Mouse (Mus musculus) induced T-regulatory cell, adult 2 months (primary cell): ENCODE measurements at regions not wholly inside any gene's neighbourhood (a gene's known extent, or its start where the extent isn't known, plus 50 kb on each side); places are given as distances from the start of the nearest gene placed in this dataset.

Experiments
- DNase-seq: peaks from one replicate; pipeline ENCODE4 v3.0.0-alpha.2; 2012; ENCODE audit warnings: low read depth

DNA sequence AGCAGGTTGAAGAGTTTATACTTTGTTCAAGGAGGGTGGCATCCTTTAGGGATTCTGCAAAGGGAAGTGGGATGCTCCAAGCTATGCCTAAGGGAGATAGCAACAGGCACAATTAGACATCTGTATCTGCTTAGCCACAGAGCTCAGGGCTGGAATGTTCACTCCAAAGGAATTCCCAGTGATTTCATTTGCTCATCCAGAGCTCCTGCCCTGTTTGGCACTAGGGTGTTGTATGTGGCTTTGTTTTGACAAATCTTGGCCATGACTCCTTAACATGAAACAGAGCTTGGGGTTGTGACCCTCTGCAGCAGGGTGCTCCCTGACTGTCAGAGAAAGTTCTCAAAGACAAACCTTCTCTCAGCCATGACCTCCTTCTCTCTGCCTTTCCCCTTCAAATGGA is 194.8 kb upstream of the 1810046K07Rik start:
- no peak for DNase-seq

DNA sequence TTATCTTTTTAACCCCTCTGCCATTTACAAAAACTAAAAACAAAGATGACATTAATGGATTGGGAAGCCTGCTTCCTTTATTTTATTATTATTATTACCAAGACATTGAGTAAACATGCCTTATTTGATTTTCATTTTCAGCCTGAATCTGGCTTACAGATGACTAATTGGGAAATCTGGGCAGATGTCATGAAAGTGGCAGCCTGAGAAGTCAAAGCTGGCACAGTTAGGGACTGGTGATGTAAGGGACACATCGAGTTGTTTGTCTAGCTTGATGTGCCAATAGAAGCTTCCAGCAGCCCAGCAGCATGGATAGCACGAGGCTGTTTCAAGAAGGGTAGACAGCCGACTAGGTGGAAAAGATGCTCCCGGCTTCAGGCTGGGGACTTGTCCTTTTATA is 197.2 kb upstream of the 1810046K07Rik start:
- DNase-seq = no peak

DNA sequence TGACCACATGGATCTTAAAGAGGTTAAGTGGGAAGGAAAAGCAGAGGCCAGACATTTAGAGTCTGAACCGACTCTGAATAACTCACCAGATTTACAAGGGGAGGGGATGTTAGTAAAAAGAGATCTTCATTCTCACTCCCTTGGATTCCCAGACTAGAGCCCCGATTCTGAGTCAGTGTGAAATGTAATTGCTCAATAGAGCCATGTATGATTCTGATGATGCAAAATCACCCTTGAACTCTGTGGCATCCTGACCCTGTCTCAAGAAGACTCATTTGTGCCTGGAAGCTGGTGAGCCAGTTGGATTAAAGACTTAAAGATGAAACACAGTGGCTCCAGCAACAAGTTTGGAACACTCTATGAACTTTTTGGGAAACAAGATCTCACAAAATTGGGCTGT is 210.2 kb upstream of the 1810046K07Rik start:
- DNase-seq = no peak

DNA sequence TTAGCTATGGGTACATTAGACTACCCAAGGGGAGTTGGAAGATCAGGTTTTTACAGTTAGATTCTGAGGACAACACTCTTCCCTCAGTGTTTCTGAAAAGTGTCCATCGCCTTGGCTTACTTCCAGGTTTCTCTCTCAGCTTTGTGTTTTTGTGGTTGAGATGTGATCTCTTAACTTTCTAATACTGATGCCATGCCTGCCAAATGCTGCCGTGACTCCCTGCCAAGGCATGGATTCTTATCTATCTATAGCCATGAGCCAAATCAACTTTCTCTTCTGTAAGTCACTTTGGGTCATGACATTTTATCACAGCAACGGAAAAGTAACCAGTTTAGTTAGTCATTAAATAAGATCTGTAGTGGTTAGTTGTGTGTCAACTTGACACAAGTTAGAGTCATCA is 213.2 kb upstream of the 1810046K07Rik start:
- DNase-seq = no peak

DNA sequence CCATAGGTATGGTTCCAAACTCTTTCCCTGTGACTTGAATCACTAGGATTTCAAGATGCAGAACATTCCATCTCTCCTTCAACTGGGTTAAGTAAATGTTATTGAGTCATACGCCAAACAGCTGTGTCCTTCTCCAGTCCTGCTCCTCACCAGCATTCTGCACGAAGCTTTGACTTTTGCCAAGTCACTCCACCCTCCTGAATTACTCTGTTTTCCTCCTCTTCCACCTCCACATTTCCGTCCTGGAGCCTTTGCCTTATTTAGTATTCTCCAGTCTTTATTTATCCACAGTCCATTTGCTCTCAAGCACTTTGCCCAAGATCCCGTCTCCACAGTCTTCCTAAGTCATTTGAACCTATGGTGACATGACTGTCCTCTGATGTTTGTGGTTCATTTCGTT is 193.1 kb upstream of the Arhgap20 start:
- no peak for DNase-seq

DNA sequence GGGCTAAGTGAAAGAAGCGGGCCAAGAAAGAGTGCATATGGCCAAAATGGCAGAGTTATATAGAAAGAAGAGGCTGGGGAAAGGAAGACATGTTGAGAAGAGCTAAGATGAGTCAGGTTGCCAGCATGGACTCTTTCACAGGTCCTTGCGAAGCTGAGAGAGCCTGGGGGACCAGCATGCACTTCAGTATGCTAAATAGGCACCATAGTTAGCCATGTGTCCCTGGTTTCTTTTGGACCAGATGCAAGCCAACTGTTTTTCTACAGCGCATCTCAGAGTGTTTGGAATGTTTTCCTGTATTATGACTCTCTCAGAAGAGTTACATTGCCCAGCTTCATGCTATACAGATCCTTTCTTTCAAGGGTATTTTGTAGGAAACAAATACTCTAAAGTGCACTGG is 183.5 kb upstream of the Arhgap20 start:
- no peak for DNase-seq

DNA sequence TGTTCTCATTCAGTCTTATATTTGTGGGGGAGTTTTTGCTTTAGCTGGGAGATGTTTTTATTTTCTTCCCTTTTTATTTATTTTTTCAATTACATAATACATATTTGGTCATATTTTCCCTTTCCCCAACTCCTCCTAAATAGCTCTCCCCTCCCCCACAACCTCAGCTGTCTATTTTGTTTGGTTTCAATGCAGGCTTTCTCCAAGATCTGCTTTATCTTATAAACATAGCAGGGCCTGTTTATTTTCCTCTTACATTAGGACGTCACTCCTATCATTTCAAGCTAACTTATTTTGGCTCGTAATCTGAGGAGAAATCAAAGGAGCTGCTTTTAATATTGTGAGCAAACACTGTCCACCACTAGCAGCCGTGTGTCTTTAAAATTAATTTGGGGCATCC is 171.4 kb upstream of the Arhgap20 start:
- DNase-seq = no peak

DNA sequence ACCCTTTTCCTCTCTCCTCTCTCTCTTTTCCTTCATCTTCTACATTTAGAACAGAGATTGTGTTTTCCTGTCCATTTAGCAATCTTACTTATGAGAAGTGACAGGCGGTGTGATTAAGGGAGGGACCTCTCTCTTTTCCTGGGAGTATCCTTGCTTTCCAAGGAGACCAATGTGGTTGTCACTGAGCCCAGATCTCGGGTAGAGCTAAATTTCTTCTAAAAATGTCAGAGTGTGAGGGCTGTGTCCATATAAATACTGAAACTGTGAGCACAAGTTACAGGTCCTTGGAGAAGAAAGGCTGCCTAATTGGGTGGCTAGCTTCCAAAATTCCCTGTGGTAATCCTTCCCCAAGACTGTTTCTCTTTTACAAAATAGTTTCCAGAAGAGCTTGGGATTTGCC is 166.4 kb upstream of the Arhgap20 start:
- no peak for DNase-seq

DNA sequence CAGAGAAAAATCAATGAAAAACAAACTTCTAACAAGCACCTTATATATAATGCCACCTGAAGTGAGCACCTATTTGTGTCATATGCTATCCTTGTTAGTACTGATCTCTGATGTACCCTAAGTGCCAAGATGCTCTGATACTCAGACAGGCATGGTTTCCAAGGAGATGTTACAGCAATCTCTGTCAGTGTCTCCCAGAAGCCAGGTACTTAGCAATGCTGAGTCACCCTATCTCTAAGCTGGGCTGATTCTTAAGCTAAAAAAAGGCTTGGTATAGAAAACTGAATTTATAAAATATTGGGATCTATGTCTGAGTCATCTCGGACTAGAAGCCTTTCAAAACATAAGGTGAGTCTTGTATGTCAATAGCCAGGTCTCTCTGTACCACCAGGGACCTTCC is 157.0 kb upstream of the Arhgap20 start:
- no peak for DNase-seq

DNA sequence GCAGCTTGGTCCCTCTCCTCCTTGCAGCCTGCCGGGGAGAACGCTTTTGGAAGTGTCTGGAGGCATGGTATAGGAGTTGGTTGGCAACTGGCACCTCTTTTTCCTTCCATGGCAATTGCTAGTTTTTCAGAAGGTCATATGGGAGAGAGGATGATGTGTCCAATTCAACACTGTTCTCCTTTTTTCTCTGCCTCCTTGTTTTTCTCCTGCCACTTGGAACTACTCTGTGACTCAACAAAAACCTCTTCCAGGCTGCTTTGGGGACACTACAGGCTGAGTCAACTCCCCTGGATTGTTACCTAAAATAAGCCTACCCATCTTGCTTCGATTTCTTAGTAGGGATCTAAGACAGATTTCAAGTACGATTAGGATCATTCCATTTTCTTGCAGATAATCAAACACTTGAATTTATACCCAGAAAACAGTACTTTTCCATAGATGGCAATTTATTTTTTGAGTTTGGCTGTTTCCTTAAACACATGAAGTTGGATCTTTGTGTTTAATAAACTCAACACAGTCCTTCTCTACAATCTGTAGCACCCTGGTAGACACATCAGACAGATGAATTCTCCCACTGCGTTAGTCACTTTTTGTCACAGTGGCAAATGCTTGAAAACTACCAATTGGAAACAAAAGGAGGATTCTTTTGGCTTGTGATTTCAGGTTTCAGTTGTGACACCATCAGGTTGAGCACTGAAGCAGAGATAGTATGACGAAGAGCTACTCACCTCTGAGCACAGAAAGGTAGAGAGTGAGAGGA is 156.3 kb upstream of the Arhgap20 start:
- DNase-seq = no peak

DNA sequence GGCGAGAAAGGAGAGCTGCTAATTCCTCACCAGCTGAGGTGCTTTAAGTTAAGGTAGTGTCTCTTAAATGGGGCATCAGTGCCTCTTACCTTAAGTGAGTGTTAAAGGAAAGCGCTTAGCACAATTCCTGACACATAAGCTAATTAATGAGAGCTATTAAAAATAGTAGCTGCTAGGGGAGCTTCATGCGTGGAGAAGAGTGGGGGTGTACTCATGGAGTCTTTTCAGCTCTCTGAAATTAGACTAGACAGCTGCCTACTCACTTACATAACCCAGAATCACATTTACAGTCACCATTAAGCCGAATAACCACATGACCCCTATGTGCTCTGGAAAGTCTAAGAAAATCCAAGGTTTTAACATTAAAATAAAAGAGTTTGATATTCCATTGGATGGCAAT is 139.0 kb upstream of the Arhgap20 start:
- no peak for DNase-seq

DNA sequence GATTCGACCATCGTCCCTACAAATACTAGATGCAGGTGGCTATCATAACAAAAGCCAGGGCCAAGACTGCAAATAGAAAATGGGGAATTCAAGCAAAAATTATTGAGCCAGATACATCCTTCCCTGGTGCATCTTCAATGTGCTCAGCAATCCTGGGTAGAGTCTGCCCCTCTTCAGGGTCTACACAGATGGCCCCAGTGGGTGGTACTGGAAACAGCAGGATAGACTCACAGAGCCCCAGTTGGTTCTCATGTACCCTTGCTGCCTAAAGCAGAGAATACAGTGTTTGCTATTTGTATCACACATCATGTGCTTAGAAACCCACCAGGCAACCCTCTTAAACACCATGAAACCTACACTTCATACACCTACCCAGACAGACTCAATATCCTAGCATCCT is 129.0 kb upstream of the Arhgap20 start:
- DNase-seq = no peak

DNA sequence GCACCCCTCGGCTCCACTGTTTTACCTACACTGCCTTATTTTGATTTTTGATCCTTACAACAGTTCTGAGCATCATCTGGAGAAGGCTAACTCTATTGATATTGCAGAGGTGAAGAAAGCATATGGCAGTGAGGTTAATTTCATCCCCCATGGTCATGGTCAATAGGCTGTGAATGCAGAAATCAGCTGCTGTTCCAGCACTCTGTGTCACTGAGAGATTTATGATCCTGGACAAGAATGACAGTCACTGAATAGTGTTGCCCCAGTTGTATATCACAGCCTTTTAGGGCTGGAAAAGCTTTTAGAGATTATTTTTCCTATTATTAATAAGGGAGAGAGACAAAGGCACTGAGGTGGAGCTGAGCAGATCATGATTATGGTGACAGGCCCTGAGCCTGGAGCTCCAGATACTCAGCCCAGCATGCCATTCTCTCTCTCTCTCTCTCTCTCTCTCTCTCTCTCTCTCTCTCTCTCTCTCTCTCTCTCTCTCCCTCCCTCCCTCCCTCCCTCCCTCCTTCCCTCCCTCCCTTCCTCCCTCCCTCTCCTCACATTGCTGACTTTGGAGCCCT is 128.5 kb upstream of the Arhgap20 start:
- DNase-seq = no peak

DNA sequence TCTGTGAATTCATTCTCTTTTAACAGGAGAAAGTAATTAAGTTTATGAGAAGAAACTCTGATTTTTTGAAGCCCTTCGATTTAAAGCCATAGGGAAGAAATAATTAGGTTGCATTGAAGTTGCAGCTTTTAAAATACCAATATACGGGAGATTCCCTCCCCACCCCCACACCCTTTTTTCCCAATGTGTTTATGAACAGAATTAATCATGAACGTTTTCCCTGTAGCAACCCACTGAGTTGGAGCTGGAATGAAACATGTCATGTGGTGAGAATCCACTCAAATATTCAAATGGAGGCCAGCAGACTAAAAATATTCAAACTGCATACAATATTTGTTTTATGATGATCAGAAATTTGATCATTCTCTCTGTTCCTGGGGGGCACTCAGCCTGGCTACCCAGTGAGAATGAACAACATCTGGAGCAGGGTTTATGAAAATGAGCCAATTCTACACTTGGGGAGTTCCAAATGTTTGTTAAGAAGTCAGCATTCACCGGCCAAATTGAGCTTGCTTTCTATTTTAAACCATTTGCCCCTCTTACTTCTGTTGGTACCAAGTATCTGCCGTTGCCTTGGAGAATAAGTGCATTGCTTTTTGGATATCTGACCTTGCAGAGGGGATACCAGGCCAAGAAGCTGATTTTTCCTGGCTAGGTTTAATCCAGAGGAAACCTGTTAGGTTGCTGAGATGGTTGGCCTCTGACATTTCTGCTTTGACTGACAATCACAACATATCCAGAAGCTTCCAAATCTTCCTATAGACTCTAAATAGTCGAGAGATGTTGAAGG is 127.8 kb upstream of the Arhgap20 start:
- DNase-seq = no peak

DNA sequence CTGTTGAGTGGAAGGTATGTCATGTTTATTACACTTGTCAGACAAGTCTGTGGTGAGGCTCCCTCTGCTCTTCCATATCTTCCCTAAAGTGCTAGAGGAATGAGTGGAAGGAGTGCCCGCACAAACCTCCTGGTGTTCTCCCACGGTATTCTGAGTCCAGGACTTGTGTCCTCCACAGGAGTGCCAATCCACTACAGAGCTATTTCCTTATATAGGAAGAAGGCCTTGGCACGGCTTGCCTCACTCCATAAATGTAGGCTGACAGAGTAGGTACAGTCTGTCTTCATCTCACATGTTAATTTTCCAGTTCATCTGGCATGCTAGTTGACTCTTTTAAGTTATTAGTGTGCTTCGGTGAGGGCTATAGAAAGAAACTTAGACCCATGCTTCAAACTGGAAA is 123.4 kb upstream of the Arhgap20 start:
- DNase-seq = no peak

DNA sequence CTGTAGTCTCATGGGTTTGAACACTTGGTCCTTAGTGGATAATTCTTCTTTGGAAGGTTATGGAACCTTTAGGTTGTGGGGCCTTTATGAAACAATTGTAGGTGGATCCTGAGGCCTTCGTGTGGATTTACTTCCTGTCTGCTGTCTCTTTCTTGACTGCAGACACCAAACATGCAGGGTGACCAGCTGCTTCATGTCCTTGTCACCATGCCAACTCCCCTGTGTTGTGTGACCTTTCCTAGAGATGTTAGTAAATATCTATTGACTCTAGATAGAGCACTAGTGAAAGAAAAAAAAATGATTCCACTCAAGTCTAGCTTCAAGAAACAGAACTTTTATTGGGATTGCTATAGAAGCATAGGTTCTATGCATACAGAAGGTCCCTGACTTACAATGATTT is 119.7 kb upstream of the Arhgap20 start:
- DNase-seq = no peak

DNA sequence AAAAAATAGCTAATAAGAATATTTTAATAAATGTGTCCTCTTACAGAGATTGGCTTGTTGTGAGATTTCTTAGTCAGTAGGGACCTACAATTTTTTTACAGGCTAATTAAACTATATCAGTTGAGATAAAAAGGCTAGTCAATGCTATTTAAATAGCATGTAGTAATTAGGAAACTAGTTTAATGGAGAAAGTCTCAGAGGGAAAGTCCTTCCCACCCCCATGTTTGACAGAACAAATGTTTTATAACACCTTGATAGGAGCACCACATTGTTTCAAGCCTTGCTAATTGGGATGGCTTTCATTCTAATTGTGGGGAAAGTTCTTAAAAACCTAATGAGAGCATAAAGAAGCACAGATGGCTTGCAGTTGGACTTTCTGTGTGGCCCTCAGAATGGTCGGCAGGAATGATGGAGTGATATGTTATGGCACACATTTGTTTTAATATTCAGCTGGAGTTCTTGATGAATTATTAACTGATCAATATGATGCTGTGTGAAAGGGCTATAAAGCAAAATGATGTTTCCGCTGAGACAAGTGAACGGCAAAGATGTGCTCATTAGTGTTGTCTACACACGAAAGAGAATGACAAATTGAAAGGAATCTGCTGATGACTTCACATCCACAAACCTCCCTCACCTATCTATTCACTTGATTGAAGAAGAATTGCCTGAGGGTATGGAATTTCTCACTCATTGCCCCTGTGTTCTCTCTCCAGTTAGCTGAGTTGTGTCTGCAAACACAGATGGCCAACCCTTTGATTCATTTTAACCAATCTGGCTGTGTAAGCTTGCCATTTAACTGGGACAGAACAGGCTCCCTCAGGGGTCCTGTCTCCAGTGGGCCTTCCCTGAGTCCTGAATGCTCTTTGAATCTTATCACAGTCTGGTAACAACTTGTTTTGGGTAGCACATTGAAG is 111.5 kb upstream of the Arhgap20 start:
- DNase-seq = no peak

DNA sequence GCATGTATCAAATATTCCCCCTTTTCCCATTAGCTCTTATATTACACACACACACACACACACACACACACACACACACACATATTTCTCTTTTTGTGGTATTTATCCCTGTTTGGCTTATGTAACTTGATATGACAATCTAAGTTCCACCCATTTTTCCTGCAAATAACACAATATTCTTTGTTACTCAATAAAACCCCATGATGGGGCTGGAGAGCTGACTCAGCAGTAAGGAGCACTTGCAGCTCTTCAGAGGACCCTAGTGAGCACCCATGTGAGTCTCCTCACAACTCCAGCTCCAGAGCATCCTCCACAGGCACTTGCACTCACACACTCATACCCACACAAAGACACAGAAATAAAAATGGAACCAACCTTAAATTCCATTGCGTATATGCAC is 110.5 kb upstream of the Arhgap20 start:
- DNase-seq = no peak

DNA sequence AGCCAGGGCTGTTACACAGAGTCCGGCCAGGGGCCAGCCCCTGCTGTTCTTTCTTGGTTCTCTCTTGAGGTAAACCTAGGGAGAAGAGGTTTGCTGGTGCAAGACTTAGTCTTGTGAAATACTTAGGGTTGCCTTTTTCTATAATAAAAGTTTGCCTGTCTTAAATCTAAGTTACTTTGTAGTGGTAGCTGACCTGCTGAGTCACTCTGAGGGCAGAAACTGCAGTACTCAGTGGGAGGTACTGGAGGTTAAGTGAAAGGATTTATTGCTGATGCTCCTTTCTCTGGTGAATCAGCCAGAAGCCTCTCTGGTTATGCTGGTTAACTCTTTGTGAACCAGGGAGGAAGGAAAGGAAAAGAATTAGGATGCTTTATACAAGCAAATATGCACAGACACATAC is 107.3 kb upstream of the Arhgap20 start:
- DNase-seq = no peak

DNA sequence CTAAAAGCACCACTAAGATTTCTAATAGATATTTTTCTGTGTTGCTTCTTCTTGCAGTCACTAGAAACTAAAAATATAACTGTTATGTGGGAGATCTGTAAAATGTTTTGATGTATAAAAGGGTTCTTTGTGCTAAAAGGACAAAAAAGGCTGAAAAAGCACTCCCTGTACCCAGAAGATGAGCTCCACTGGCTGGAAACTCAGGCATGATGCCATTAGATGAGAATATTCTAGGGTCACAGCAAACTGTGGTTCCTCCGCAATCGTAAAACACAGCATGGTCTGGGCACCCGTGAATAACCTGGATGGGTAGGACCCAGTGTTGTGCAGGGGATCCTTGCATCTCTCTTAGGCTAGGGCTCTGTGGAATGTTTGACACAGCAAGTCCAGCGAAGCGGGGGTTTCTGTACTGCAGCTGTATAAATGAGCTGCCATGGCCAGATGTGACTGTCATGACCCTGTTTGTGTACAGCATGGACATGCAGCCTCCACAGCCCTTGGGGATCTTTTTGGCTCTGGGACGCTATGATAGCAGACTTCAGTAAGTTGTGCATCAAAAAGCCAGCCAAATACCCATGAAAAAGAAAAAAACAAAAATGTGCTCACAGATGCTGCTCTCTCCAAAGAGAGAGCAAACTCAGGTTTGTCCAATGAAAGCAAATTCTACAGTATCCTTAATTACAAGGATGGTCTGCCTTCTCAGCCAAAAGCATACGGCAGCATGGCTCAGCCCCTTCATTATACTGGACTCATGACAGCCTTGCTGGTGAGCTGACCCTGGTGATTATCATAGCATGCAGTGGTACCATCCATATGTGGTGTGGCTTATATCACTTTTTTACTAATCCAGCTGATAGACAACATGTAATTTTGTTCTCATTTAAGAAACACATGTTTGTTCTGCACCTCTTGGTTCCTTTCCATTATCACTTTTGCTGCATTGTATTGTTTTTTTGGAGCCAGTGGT is 103.9 kb upstream of the Arhgap20 start:
- no peak for DNase-seq

DNA sequence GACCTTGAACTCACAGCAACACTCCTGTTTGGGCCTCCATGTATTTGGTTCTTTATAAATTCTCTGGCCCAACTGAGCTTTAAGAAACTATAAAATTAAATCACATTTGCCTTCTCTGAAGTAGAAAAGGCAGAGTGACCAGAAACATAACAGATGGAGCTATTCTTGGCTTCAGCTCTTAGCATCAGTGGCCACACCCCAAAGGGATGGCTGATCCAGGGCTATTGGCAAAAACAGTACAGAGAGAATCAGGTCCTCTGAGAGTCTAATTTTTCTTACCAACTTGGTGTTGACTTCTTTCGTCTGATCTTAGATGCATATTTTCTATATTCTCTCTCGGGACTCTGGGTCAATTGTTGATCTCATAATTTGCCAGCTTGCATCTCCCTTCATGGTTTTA is 103.2 kb upstream of the Arhgap20 start:
- DNase-seq = no peak
